Mouse (Mus musculus) brain, adult 2 months (tissue): ENCODE measurements around the gene Stag2.

ENCODE experiments used
- DNase-seq: peaks from one replicate; pipeline ENCODE4 v3.0.0; 2011; ENCODE audit warnings: low read depth, low spot score

Gene Stag2

DNA sequence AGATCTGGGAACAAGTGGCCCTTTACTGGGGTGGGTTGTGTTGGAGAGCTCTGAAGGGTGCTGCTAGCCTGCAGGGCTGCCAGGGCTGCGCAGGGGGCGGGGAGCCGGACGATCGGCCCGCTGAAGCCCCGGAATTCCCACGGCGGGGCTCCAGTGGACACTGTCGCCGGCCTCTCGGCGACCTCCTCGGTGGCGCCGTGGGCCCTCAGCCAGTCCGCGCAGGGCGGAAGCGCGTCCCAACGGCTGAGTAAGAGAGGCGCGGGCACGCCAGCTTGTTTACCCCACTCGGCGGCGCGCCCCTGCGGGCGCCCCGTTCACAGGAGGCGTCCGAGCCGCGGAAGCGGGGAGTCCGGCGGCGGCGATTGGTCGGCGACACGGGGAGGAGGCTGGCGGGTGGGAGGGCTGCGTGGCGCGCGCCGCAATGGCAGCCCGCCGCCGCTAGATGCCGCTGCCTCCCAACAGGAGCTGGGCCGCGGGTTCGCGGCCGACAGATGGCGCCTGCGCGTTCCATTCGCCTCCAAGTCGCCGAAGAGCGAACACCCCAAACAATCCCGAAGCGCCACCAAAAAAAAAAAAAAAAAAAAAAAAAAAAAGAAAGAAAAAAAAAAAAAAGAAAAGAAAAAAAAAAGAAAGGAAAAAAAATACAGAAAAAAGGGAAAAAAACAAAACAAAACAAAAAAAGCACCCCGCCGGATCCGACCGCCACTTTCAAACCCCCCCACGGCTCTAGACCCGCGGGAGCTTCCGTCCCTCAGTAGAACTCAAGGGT lies at the start of gene Stag2:
Gene Stag2, plus strand, starts transcription at position 530 of the 769 bp plus-strand sequence.
- peak; percentile 93 for DNase-seq

DNA sequence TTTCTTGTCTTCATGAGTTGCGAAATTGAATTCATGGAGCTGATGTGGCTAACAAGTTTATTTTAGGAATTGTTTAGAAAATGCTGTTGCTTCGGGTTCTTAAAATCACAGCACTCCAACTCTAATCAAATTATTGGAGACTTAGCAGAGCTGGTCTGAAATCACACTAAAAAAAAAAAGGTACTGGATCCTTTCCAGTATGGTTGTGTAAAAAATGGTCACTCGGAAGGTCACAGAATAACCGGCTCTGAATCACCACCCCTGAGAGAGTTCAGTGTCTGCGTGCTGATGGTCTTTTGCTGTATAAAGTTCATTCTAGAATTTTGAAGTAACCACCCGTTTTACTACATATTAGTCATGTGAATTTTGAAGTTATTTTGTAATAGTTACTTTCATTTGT lies 42.0 kb upstream of the Stag2 start:
- DNase-seq = no peak

DNA sequence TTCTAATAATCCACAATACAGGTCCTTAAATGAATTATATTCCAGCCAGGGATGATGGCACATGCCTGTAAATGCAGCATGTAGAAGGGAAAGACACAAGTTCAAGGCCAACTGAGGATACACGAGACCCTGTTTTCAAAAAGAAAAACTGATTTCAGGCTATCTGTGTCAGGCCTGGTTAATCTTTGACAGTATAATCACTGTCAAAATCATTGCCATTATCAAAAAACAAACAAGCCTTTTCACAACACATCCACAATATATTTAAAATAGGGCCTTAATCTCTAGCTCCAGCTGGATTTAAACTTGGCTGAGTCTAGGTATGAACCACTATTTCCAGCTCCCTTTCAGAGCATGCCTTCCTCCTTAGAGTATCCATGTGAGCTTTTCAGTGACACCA lies 38.5 kb upstream of the Stag2 start:
- no peak for DNase-seq

GRCm38 (mm10) chrX:42119442-42120048 lies 29.6 kb upstream of the Stag2 start:
- no peak for DNase-seq

GRCm38 (mm10) chrX:42124963-42125697 lies 24.0 kb upstream of the Stag2 start:
- DNase-seq = no peak

- no peak for DNase-seq
These were observed 9.2 kb upstream of the Stag2 start for GRCm38 (mm10) chrX:42139882-42140281.

- DNase-seq = no peak
These were observed 6.5 kb upstream of the Stag2 start for GRCm38 (mm10) chrX:42142620-42143019.

- no peak for DNase-seq
These were observed 5.1 kb upstream of the Stag2 start for GRCm38 (mm10) chrX:42143991-42144390.

DNA sequence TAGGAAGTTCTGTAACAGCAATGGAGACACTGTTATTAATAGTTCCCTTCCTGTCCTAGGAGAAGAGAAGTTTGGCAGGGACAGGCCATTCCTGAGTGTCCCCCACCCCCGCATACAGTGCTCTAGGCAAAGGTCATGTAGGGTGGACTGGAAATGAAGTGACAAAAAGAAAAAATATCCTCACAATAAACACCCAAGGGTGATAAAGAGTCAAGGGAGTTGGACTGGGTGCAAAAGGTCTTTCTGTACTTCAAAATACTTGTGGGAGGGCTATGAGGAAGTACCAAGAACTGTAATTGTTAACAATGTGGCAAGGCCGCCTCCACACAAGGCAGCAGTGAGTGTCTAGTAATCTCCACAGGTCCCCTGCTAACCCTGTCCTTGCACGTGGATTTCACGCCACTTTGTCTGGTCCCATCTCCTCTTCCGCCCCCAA lies 1.1 kb upstream of the Stag2 start:
- DNase-seq = peak; percentile 3

DNA sequence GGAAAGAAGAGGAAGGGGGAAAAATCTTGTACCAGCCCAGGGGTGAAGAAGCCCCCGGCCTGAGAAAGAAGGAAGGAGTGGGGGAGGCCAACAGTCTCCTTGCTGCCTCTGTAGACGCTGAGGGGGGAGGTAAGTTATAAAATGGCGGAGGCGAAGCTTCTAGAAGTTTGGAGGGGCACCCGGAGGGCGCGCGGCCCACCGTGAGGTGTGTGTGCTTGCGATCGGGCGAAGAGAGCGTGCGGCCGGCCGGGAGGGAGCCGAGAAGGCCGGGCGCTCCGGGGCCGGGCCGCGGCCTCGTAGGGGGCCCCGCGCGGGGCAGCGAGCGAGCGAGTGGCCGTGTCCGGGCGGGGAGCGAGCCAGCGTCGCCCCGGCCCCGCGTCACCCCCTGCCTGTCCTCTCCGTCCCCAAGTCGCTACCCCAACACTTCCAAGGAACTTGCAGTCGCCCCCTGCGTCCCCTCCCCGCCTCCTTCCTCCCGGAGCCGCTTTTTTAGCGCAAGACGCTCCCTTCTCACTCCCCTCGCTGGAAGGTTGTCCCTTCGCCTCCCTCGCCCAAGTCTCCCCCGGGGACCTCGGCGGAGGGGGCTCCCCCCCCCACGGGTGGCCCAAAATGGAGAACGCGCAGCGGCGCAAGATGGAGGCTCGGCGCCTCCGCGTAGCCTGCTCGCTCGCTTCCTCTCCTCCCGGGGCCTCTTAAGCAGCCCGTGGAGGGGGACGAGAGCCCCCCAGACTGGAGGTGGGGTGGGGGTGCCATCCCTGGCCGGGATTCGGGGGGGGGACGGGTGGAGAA lies 634 bp downstream of the Stag2 start:
- peak; percentile 66 for DNase-seq

DNA sequence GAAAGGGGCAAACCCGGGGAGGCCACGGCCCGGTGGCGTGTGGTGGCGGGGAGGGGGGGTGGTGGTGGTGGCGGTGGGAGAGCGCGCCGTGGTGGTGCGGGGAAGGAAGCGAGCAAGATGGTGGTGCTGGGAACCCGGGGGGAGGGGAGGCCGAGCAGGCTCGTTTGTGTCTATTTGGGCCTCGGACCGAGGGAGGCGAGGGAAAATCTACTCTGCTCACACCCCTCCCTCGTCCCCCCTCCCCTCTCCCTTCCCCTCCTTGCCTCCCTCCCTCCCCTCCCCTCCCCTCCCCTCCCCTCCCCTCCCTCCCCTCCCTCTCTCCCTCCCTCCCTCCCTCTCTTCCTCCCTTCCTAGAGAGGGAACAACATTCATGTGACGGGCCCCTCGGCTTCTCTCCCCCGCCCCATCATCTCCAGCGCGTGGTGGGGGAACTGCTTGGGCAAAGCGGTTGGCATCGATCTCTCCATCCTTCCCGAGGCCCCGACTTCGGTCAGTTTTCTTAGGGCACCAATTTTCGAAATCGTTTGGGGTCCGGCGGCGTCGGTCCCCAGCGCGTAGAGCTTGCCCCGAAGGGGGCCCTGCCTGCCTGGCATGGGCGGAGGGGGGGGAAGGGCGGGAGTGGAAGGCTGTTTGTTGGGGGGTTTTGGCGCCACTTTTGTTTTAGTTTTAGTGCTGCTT lies 1.4 kb downstream of the Stag2 start:
- peak; percentile 94 for DNase-seq

- DNase-seq = peak; percentile 5
These were observed 2.1 kb downstream of the Stag2 start for GRCm38 (mm10) chrX:42151024-42151754.

- peak; percentile 96 for DNase-seq
These were observed 2.8 kb downstream of the Stag2 start for GRCm38 (mm10) chrX:42151903-42152369.

- DNase-seq = peak; percentile 5
These were observed 3.9 kb downstream of the Stag2 start for GRCm38 (mm10) chrX:42153056-42153455.

GRCm38 (mm10) chrX:42165455-42165854 lies 16.3 kb downstream of the Stag2 start:
- no peak for DNase-seq

- DNase-seq = no peak
These were observed 21.7 kb downstream of the Stag2 start for GRCm38 (mm10) chrX:42170811-42171210.

- DNase-seq = no peak
These were observed 38.5 kb downstream of the Stag2 start for GRCm38 (mm10) chrX:42187590-42187989.

DNA sequence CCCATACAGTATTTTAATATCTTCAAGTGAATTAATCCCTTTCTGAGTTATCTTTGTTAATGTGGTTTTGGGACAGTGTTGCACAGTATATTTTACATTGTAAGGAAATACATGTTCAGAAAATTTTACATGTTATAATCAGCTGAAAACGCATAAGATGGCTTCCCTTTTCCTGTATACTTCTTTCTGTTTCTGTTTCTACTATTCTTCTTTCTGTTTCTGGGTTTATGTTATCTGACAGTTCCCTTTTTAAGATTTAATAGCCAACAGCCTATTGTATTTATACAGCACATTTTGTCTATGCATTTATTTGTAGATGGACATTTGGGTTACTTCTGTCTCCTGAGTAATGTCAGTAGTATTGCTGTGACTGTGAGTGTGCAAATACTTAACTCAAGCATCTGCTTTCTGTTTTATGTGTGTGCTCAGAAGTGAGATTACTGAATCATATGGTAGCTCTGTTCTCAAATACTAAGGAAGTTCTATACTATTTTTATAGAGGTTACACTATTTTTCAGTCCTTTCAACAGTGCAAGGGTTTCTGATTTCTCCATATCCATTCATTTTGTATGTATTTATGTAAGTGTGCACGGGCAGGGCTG lies 39.8 kb downstream of the Stag2 start:
- DNase-seq = no peak

DNA sequence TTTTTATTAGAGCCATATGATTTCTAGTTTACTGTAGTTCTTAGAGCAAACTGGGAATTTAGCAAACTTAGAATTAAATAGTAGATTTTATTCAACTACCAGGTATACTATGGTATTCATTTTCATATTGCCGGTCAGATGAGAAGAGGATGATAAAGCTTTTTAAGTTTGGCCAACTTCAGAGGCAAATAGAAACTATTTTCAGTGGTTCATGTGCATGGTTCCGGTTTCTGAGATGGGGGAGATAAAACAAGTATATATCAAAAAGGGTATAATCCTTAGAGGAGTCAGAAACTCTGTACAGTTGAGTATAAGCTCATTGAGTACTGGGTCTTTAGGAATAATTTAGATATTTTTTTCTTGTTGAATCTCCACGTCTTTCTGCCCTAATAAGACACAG lies 45.5 kb downstream of the Stag2 start:
- DNase-seq = no peak

- DNase-seq = no peak
These were observed 53.4 kb downstream of the Stag2 start for GRCm38 (mm10) chrX:42202482-42202881.
